Mouse (Mus musculus) megakaryocyte progenitor cell, adult 5-6 weeks (primary cell): ENCODE data around the gene Pik3r6. TPM values are rescaled to one million over a fixed set of nuclear protein-coding genes. Genes with fewer than 3 reads are reported as not detected.
A peak's percentile ranks its signal among the peaks of the same experiment; 100 is the strongest.

Experiments
- ATAC-seq: replicated peaks from 2 replicates; pipeline ENCODE4 v1.8.0; 2016; ENCODE audit warnings: mild to moderate bottlenecking, moderate TSS enrichment, inconsistent platforms; ENCODE audit not compliant: poor library complexity
- total RNA-seq, 2 experiments: library from RNA; stranded (forward) in 1 of 2; stranded (reverse) in 1 of 2; fragments of 157-497, 149-512 nt in 1 of 2; fragments of 200-1000 nt in 1 of 2; gene quantifications; 2 replicates each; pipeline versions ENCODE4 v1.2.3 to v1.2.4; 2015 to 2017

Pik3r6 gene
- total RNA-seq, 2 experiments from 2014 or later = 5.5 to 9.8 TPM

- no peak for ATAC-seq
Observed at GRCm38 (mm10) chr11:68532773-68533172, 30.0 kb downstream of the Pik3r6 start.

DNA sequence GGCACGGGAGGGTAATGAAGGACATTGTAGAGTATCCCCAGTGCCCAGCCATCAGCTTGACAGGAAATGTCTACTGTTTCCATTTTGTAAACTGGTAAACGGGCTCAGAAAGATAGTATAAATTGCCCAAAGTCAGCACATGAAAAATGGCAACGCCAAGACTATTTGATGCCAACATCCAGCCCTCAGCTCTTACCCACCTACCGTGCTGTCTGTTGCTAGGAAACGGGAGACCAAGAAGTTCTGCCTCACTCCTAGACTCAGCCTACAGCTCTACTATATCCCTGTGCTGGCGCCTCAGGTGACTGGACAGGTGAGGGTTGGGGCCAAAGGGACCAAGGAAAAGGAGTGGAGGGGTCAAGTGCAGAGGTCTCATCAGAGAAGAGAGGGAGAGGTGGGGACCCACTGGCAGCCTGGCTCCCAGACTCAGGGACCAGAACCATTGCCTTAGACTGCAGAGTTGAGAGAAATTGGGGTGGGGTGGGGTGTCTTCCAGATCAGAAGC is 31.2 kb downstream of the Pik3r6 start:
- ATAC-seq = no peak

- no peak for ATAC-seq
Observed at GRCm38 (mm10) chr11:68536026-68536425, 33.2 kb downstream of the Pik3r6 start.

DNA sequence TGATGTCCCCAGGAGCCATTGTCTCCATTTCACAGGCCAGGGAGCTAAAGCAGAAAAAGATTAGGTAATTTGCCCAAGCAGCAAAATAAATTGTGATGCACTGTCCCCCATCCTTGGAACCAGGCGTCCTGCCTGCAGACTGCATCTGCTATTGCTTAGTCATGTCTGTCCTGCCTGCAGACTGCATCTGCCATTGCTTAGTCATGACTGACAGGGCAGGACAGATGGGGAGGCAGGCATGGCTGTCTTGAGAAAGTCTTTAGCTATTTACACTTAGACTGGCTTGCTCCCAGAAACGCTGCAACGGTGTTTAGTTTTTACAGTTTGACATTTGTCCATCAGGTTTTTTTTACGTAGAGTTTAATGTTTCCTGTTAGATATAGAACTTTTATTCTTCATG is 33.6 kb downstream of the Pik3r6 start:
- peak; percentile 80 for ATAC-seq

- ATAC-seq = no peak
Observed at GRCm38 (mm10) chr11:68539621-68540020, 36.8 kb downstream of the Pik3r6 start.

DNA sequence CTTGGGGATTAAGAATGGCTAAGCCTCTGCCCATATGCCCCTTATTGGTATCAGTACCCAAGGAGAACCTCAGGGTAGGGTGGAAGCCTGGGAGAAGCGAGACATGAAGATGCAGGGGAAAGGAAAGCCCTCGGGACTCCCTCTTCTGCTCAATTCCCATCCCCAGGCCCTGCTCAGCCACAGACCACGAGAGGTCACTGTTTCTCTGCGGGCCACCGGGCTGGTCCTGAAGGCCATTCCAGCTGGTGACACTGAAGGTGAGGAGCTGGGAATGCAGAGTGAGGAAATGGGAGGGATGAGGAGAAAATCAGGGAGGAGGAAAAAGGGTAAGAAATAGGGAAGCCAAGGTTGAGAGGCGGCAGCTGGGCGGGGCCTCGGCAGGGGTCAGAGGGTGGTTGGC is 41.7 kb downstream of the Pik3r6 start:
- no peak for ATAC-seq

DNA sequence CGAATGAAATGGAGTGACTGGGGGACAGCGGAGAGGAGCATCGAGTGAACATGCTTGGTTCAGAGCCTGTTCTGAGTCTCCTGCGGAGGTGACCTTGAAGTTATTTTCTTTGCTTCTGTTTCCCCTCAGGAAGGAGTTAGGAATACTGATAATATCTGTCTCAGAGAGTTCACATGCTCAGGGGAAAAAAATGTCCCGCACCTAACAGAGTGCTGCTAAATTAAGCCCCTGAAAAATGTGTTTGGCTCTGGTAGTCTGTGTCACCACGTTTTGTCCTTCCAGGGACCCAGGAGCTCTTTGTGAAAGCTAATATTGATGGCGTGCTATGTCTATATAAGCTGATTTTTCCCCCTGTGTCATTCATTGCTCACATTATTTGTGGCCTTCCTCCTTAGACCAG is 42.4 kb downstream of the Pik3r6 start:
- no peak for ATAC-seq

DNA sequence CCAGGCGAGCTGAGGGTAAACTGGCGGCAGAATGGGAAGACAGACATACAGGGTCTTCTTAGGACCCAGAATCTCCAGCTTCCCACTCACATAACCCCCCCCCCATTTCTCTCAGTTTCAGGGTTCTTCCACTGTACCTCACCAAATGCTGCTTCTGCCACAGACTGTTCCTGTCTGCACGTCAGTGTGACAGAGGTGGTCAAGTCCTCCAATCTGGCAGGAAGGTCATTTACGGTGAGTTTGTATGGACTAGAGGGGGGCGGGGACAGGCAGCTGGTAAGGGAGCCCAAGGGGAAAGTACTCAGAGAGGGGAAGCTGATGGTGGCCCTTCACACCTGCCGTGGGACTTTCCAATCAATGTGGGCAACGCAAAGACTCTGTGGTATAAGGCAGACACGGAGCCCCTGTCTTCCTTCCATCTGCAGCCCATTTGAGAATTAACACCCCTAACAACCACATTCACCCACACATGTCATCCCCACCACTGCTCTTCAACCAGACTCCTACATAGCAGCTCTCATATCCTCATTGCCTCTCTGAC is 42.9 kb downstream of the Pik3r6 start:
- ATAC-seq = no peak

- ATAC-seq = no peak
Observed at GRCm38 (mm10) chr11:68547484-68547883, 44.7 kb downstream of the Pik3r6 start.

GRCm38 (mm10) chr11:68549597-68549996 is 46.8 kb downstream of the Pik3r6 start:
- ATAC-seq = 0 out of 2 replicates have a peak, but pooled peaks have one; percentile 54

DNA sequence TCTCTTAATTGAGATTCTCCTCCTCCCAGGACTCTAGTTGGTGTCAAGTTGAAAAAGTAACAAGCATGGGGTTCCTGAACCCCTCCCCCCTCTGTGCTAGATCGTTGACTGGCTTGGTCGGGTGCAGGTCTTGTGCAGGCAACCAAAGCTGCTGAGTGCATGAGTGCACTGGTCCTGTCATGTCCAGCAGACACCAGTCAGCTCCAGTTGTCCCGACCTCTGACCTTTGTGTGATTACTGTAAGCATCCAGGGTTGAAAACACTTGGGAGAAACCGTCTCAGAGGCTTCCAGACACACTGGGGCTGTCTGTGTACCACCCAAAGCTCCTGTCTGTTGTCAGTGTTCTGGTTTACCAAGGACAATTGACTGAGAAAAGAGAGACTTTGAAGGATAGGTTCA is 47.5 kb downstream of the Pik3r6 start:
- ATAC-seq = no peak

- ATAC-seq = 0 out of 2 replicates have a peak, but pooled peaks have one; percentile 42
Observed at GRCm38 (mm10) chr11:68553981-68554471, 51.2 kb downstream of the Pik3r6 start.

DNA sequence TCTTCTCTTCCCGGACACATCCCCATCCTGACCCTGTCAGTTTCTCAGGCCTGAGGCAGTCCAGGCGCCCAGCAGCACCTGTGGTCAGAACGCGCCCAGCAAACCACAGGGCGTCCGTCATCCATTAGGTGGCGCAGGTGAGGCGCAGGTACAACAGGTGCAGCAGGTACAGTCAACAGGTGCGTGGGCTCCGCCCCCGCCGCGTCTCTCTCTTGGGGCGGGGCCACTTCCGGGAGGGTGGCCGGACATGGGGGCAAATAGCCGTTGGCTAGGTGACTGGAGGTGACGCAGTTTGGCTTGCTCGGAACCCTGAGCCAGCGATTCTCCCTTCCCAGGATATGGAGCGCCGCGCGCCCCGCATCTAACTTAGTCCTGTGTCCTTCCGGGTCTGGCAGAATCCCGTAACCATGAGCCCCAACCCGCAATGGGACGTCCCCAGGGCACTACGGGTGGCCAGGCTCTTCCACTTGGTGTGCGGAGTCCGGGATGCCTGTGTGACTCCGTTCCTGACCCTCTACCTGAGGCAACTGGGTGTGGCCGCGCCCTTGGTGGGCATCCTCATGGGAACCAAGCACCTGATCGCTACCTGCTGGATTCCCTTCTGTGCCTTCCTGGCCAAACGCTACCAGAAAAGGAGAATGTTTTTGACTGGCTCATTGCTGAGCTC is 53.2 kb downstream of the Pik3r6 start, which contains the start of gene Mfsd6l:
Gene Mfsd6l (plus strand): TSS at position 269 of the 667 bp plus-strand sequence.
- ATAC-seq = no peak

DNA sequence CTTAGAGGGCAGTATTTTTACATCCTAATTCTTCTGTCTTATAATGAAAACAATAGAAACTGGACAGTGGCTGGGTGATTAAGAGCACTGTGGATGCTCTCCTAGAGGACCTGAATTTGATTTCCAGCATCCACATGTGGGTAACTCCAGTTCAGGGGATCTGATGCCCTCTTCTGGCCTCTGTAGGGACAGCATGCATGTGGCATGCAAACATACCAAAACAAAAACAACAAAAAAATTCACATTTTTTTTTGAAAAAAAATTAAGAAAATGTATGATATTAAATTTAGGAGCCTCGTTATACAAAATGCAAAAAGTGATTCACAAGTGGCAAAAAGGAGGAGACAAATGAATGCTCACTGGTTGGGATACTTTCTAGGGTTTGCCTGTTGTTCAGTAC is 56.7 kb downstream of the Pik3r6 start:
- ATAC-seq = 0 out of 2 replicates have a peak, but pooled peaks have one; percentile 31

GRCm38 (mm10) chr11:68561957-68562950 is 59.4 kb downstream of the Pik3r6 start:
- ATAC-seq = no peak

DNA sequence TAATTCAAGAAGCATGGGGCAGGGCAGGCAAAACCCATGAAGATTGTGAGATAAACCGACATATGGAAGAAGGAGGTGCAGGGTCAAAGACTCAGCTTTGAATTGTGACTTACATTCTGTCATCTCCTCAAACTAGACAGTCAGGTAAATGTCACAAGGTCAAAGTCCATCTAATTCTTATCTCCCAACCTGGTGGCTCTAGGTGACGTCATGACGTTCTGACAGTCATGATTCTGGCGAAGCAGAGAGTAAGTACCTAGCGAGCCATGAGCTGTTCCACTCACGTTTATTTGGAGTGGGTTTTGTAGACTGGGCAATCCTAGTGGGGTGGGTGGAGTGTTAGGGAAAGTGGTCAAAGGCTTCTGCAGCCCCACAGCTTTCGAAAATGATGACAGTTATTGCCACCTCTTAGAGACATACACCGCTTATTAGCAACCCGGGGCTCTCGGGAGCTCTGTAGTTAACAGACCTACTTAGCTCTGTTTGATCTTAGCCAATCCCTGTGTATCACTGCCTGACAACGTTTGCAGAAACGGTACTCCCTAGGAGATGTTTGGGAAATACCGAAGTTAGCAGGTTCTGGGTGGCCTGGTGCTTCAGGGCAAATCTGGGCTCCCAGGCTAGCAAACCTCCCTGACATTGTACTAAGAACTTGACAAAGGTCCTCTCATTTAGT is 61.7 kb downstream of the Pik3r6 start:
- no peak for ATAC-seq

DNA sequence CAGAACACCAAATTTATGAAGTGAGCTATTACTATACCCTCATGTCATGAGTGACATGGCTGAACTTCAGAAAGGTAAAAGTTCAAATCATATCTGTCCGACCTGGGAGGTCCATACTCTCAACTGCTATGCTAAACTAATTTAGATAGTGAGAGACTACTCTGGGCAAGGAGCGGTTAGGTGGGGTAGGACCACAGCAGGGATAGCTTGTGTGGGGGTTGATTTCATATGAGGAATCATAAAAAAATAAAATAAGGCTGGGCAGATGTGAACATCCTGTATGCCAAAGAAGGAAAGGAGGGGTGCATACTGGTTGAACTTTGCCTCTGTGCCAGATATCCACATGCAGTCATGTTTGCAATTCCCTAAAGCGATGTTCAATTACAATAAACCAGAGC is 62.2 kb downstream of the Pik3r6 start:
- no peak for ATAC-seq

- ATAC-seq = 0 out of 2 replicates have a peak, but pooled peaks have one; percentile 61
Observed at GRCm38 (mm10) chr11:68566447-68567059, 63.7 kb downstream of the Pik3r6 start.

DNA sequence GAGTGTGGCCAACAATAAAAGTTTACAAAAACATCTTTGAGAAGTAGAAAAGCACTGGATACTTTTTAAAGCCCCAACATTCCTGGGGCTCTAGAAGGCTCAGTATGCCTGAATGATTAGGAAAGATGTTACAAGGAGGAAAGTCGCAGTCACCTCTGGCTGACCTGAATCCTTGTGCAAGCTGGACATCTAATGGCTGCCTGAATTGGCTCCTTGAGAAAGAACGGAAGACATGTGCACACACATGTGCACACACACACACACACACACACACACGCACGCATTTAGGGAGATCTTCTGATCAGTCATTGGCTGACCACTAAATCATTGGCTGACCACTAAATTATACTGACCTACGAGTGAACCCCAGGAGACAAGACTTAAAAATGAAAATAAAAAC is 68.0 kb downstream of the Pik3r6 start:
- ATAC-seq = no peak

DNA sequence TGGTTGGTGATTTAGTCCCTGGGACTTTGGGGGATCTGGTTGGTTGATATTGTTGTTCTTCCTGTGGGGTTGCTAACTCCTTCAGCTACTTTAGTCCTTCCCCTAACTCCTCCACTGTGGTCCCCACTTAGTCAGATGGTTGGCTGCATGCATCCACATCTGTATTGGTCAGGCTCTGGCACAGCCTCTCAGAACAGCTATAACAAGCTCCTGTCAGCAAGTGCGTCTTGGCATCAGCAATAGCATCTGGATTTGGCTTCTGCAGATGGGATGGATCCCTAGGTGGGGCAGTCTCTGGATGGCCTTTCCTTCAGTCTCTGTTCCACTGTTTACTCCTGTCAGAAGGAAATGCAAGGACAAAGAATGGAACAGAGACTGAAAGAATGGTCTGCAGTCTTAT is 74.3 kb downstream of the Pik3r6 start:
- no peak for ATAC-seq
